In genomic region chr5:5845805-5846496, GRCm38 (mm10) we compare ENCODE assay signal across 8 mouse cellular contexts.
DNase-seq lines count a peak whose midpoint lies in the region; ATAC-seq and TF ChIP-seq lines count a peak whose summit lies in the region.

No protein-coding gene starts in this region.

- 49% methylated on average over 9 of the region's 9 CpGs for WGBS in heart, postnatal 0 days

- no peaks in the 10 kb centered on the region for H3K36me3 ChIP-seq in heart, postnatal 0 days (replicated peaks; ENCODE audit: control insufficient read depth, insufficient read depth, low read length)

- H3K4me1 ChIP-seq in heart, postnatal 0 days (ENCODE audit: control insufficient read depth, insufficient read depth) = no peaks in the 10 kb centered on the region

- TF ChIP-seq EP300 in heart, postnatal 0 days (IDR thresholded peaks at IDR 0.05; ENCODE audit: low read depth) = no peak

- no peaks in the 10 kb centered on the region for H3K27me3 ChIP-seq in heart, postnatal 0 days (ENCODE audit: control insufficient read depth, insufficient read depth, low read length)

- DNase-seq in heart, postnatal 0 days (ENCODE audit: low spot score) = no peak
- DNase-seq in heart, postnatal 36 days = no peak
- DNase-seq in right cerebral cortex, postnatal 25 days = peak; percentile 4
- no peak for DNase-seq in right cerebral cortex, postnatal 36 days (ENCODE audit: low spot score in 2 of 2)
- peak; percentile 31 for DNase-seq in hindlimb bud, embryonic 11.5 days (ENCODE audit: extremely low spot score, low read depth, low spot score)
- DNase-seq in c-Kit-positive CD71-positive TER-119-positive erythroid progenitor cells, embryonic 14.5 days (ENCODE audit: low spot score) = no peak
- no peak for DNase-seq in gastrocnemius, postnatal 14 days
- no peak for DNase-seq in heart, postnatal 4 days

- no peak overlapping the region for H3K4me3 ChIP-seq in heart, postnatal 0 days (ENCODE audit: low read depth, low read length)

- no peak overlapping the region for H3K4me2 ChIP-seq in heart, postnatal 0 days (ENCODE audit: low read depth, low read length)

- no peak overlapping the region for H3K9ac ChIP-seq in heart, postnatal 0 days (replicated peaks; ENCODE audit: low read depth, low read length)

- no peak overlapping the region for H3K27ac ChIP-seq in heart, postnatal 0 days (ENCODE audit: low read depth)

- H3K9me3 ChIP-seq in heart, postnatal 0 days (replicated peaks; ENCODE audit: control insufficient read depth, low read length) = no peaks in the 10 kb centered on the region

- ATAC-seq in heart, postnatal 0 days (ENCODE audit: insufficient read depth, low read depth) = no peak

- intact Hi-C loops in heart, postnatal 36 days (cut with DNase I) = no loop called here
- intact Hi-C loops in gastrocnemius, postnatal 14 days (cut with DNase I; ENCODE audit: low total_unique reads) = no loop called here

- peak; percentile 36 for TF ChIP-seq CTCF in heart, postnatal 0 days (IDR thresholded peaks at IDR 0.05; ENCODE audit: low read depth)

Comparison
In these comparisons a context has a peak if more than half of its experiments do, and no peak if none do; other contexts are left out.
1. DNase-seq: peak in right cerebral cortex, postnatal 25 days (single experiment) and hindlimb bud, embryonic 11.5 days (single experiment); none in heart, postnatal 0 days (single experiment), heart, postnatal 36 days (0 of 2), right cerebral cortex, postnatal 36 days (0 of 2), c-Kit-positive CD71-positive TER-119-positive erythroid progenitor cells, embryonic 14.5 days (single experiment), gastrocnemius, postnatal 14 days (single experiment) and heart, postnatal 4 days (single experiment).